Mouse (Mus musculus): Measurements from ENCODE around the gene Plekhg4. TPM values are rescaled to one million over a fixed set of nuclear protein-coding genes. Genes with fewer than 3 reads are reported as not detected.

The Plekhg4 gene
- total and polyA plus RNA-seq, 3 experiments: 0.44 to 1.1 (median 0.54) TPM

- H3K4me1 ChIP-seq (ENCODE audit: control insufficient read depth in 1 of 2, insufficient read depth in 2 of 2): peaks cover 0 to 26% of the 10 kb centered on the region in 2 experiments; a peak in 2 of 4 replicates
- H3K4me3 ChIP-seq (replicated peaks in 1 of 3; ENCODE audit: low read depth in 2 of 3, low read length in 2 of 3, poor library complexity in 1 of 3): no peak overlapping the region
- no peaks in the 10 kb centered on the region for H3K79me2 ChIP-seq (replicated peaks; ENCODE audit: control insufficient read depth, extremely low read depth, insufficient read depth, poor library complexity, severe bottlenecking)
- DNase-seq (ENCODE audit: extremely low read depth): no peak
- no peaks in the 10 kb centered on the region for H3K9me3 ChIP-seq (replicated peaks; ENCODE audit: low read length)
- TF ChIP-seq MYC (IDR thresholded peaks at IDR 0.05; ENCODE audit: low read depth, low read length) (no peak), MAZ (IDR thresholded peaks at IDR 0.05; ENCODE audit: low read depth, low read length) (no peak), USF1 (IDR thresholded peaks at IDR 0.05; ENCODE audit: low read depth, low read length) (no peak), GABPA (IDR thresholded peaks at IDR 0.05; ENCODE audit: insufficient replicate concordance, low read depth, low read length) (no peak), IRF4 (IDR thresholded peaks at IDR 0.05; ENCODE audit: low read depth, low read length) (no peak), RCOR1 (conservative IDR thresholded peaks at IDR 0.05; ENCODE audit: low read depth, low read length) (no peak), E2F4 (IDR thresholded peaks at IDR 0.05; ENCODE audit: insufficient replicate concordance, low read depth, low read length) (no peak), MEF2A (IDR thresholded peaks at IDR 0.05; ENCODE audit: borderline replicate concordance, low read depth, low read length) (no peak), ZNF384 (IDR thresholded peaks at IDR 0.05; ENCODE audit: low read depth, low read length) (no peak), RAD21 (IDR thresholded peaks at IDR 0.05; ENCODE audit: low read depth, low read length) (no peak), ZC3H11A (IDR thresholded peaks at IDR 0.05; ENCODE audit: low read depth, low read length) (no peak), MAFK (IDR thresholded peaks at IDR 0.05; ENCODE audit: insufficient replicate concordance, low read length) (no peak), PAX5 (IDR thresholded peaks at IDR 0.05; ENCODE audit: low read length) (no peak), NRF1 (IDR thresholded peaks at IDR 0.05; ENCODE audit: low read depth, low read length) (no peak), NELFE (IDR thresholded peaks at IDR 0.05; ENCODE audit: low read depth, low read length) (no peak), JUND (conservative IDR thresholded peaks at IDR 0.05; ENCODE audit: low read depth, low read length) (no peak), HCFC1 (IDR thresholded peaks at IDR 0.05; ENCODE audit: low read depth, low read length) (no peak), CTCF (conservative IDR thresholded peaks at IDR 0.05 in 1 of 2, IDR thresholded peaks at IDR 0.05 in 1 of 2; ENCODE audit: low read depth in 2 of 2, low read length in 2 of 2) (no peak)
- no peak overlapping the region for H3K27ac ChIP-seq (ENCODE audit: insufficient read depth, low read depth)
- dilution Hi-C loops (cut with MboI; ENCODE audit: extremely low pct_ligation_motif_present, extremely low pct_unique_long_range_greater_than_20kb, low sequenced_read_pairs) (no loop called here), in situ Hi-C loops (cut with MboI; ENCODE audit: low pct_ligation_motif_present, low pct_unique_long_range_greater_than_20kb, low sequenced_read_pairs) (no loop called here)
- no peak overlapping the region for H3K4me2 ChIP-seq (ENCODE audit: insufficient read depth, low read depth, poor library complexity, severe bottlenecking)
- H3K9ac ChIP-seq (ENCODE audit: insufficient read depth, low read depth): no peak overlapping the region
- peaks cover 25 to 32% of the 10 kb centered on the region in 2 experiments for H3K36me3 ChIP-seq (replicated peaks in 1 of 2; ENCODE audit: control insufficient read depth in 1 of 2, insufficient read depth in 1 of 2, low read length in 1 of 2)
- H3K27me3 ChIP-seq (replicated peaks): no peaks in the 10 kb centered on the region
Observed at GRCm38 (mm10) chr8:105339886-105340635, 33.0 kb upstream of the Plekhg4 start.

- Histone ChIP-seq H3K9ac (ENCODE audit: insufficient read depth, low read depth) (no peak overlapping the region), H3K4me2 (ENCODE audit: insufficient read depth, low read depth, poor library complexity, severe bottlenecking) (no peak overlapping the region), H3K27ac (ENCODE audit: insufficient read depth, low read depth) (no peak overlapping the region), H3K4me3 (replicated peaks in 1 of 3; ENCODE audit: low read depth in 2 of 3, low read length in 2 of 3, poor library complexity in 1 of 3) (no peak overlapping the region), H3K27me3 (replicated peaks) (no peaks in the 10 kb centered on the region), H3K9me3 (replicated peaks; ENCODE audit: low read length) (no peaks in the 10 kb centered on the region), H3K36me3 (replicated peaks in 1 of 2; ENCODE audit: control insufficient read depth in 1 of 2, insufficient read depth in 1 of 2, low read length in 1 of 2) (peaks cover 13 to 19% of the 10 kb centered on the region in 2 experiments), H3K79me2 (replicated peaks; ENCODE audit: control insufficient read depth, extremely low read depth, insufficient read depth, poor library complexity, severe bottlenecking) (no peaks in the 10 kb centered on the region; the same call in 1 of the 2 replicates), H3K4me1 (ENCODE audit: control insufficient read depth in 1 of 2, insufficient read depth in 2 of 2) (peaks cover 11 to 39% of the 10 kb centered on the region in 2 experiments)
- in situ Hi-C loops (cut with MboI; ENCODE audit: low pct_ligation_motif_present, low pct_unique_long_range_greater_than_20kb, low sequenced_read_pairs): no loop called here
- no peak for TF ChIP-seq MAFK (IDR thresholded peaks at IDR 0.05; ENCODE audit: insufficient replicate concordance, low read length)
- TF ChIP-seq ZNF384 (IDR thresholded peaks at IDR 0.05; ENCODE audit: low read depth, low read length): no peak
- TF ChIP-seq E2F4 (IDR thresholded peaks at IDR 0.05; ENCODE audit: insufficient replicate concordance, low read depth, low read length): no peak
- TF ChIP-seq ELF1 (IDR thresholded peaks at IDR 0.05; ENCODE audit: low read depth, low read length): no peak
- no peak for TF ChIP-seq TCF12 (IDR thresholded peaks at IDR 0.05; ENCODE audit: low read depth, low read length)
- TF ChIP-seq ZKSCAN1 (IDR thresholded peaks at IDR 0.05; ENCODE audit: borderline replicate concordance, low read depth, low read length): no peak
- no peak for TF ChIP-seq MYC (IDR thresholded peaks at IDR 0.05; ENCODE audit: low read depth, low read length)
- TF ChIP-seq ETS1 (conservative IDR thresholded peaks at IDR 0.05; ENCODE audit: low read depth, low read length): no peak
- TF ChIP-seq CHD2 (IDR thresholded peaks at IDR 0.05; ENCODE audit: low read length): no peak
- no peak for TF ChIP-seq RCOR1 (conservative IDR thresholded peaks at IDR 0.05; ENCODE audit: low read depth, low read length)
- no peak for TF ChIP-seq GABPA (IDR thresholded peaks at IDR 0.05; ENCODE audit: insufficient replicate concordance, low read depth, low read length)
- no peak for TF ChIP-seq NRF1 (IDR thresholded peaks at IDR 0.05; ENCODE audit: low read depth, low read length)
- TF ChIP-seq SIN3A (IDR thresholded peaks at IDR 0.05; ENCODE audit: low read length): no peak
- no peak for TF ChIP-seq USF2 (conservative IDR thresholded peaks at IDR 0.05; ENCODE audit: low read depth, low read length)
- TF ChIP-seq PAX5 (IDR thresholded peaks at IDR 0.05; ENCODE audit: low read length): no peak
- TF ChIP-seq MAX (IDR thresholded peaks at IDR 0.05; ENCODE audit: low read length): no peak
- no peak for DNase-seq (ENCODE audit: extremely low read depth)
- dilution Hi-C loops (cut with MboI; ENCODE audit: extremely low pct_ligation_motif_present, extremely low pct_unique_long_range_greater_than_20kb, low sequenced_read_pairs): no loop called here
Observed at GRCm38 (mm10) chr8:105341399-105341798, 31.7 kb upstream of the Plekhg4 start.

All from CH12.LX (cell line).